Mouse (Mus musculus): Measurements from ENCODE around the gene Iqgap3. TPM values are rescaled to one million over a fixed set of nuclear protein-coding genes. Genes with fewer than 3 reads are reported as not detected.

The Iqgap3 gene
- polyA plus RNA-seq, 1 experiment: 0.81 TPM

DNA sequence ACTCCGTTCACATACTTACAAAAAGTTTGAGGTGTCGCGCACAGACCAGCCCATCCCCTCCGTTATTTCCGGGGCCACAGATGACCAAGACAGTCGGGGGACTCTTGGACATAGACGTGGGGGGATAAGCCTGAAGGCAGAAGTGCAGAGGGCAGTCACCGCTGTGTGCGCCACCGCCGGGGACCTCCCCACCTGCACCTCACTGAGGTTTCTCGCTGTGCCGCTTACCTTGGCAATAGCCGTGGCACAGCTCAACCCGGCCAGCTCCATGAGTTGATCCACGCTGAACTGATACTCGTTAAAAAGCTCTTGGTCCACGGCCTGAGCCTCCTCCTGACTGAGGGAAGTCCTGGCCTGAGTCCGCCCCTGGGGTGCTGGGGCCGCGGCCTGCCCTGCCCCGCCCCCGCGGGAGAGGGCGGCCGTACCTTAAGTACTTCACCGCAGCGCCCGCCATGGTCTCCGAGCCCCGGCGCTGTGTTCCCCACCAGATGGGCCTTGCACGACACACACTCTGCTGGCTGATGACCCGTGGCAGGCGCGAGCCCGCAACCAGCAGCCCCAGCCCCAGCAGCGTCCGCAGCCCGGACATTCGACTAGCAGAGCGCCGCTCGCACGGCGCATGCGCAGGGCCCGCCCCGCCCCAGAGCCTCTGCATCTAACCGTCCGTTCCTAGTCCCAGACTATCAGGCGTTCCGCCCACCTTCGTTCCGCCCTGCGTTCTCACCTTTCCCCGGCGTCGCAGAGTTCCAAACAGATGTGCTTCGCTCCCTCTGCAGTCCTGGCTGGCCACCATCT lies 23.7 kb upstream of the Iqgap3 start, which contains the start of gene Naxe:
Gene Naxe, minus strand, starts transcription at position 594 of the 795 bp plus-strand sequence.
- H3K4me3 ChIP-seq (ENCODE audit: insufficient read depth, low read depth, low read length): peak within 1 kb of the TSS; percentile 87
- peak; percentile 89 for TF ChIP-seq POLR2A (IDR thresholded peaks at IDR 0.05; ENCODE audit: low read depth, low read length)
- no peak for TF ChIP-seq CTCF (conservative IDR thresholded peaks at IDR 0.05; ENCODE audit: insufficient read depth, insufficient read length, low read depth, low read length)
- no peaks in the 10 kb centered on the region for H3K36me3 ChIP-seq (ENCODE audit: control insufficient read depth, insufficient read depth, low read length)
- DNase-seq: peak; percentile 91
- H3K27me3 ChIP-seq (replicated peaks; ENCODE audit: control insufficient read depth, insufficient read depth, low read length): no peaks in the 10 kb centered on the region
- H3K27ac ChIP-seq (ENCODE audit: insufficient read depth, low read depth, low read length): peak within 1 kb of the TSS; percentile 49; the same call in 1 of the 2 replicates
- peaks cover 4% of the 10 kb centered on the region; the same call in 1 of the 2 replicates for H3K4me1 ChIP-seq (ENCODE audit: control insufficient read depth, insufficient read depth, low read length)
- under 1% methylated on average over 60 of the region's 60 CpGs for WGBS

DNA sequence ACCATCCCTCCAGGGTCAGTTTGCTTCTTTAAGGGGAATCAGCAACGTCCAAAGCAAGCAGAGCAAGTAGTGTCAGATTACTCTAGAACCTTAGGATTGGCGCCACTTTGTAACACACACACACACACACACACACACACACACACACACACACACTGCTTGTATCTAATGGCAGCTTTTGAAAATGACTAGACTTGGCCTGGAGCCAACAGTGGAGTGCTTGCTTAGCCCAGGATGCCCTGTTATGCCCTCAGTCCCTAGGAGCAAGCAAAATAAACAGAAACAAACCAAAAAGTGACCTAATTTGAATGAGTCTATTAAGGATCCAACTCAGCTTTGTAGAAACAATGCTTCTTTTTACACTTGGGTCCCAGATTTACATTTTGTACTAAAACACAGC lies 13.4 kb upstream of the Iqgap3 start:
- TF ChIP-seq CTCF (conservative IDR thresholded peaks at IDR 0.05; ENCODE audit: insufficient read depth, insufficient read length, low read depth, low read length): no peak
- TF ChIP-seq POLR2A (IDR thresholded peaks at IDR 0.05; ENCODE audit: low read depth, low read length): no peak
- Histone ChIP-seq H3K27me3 (replicated peaks; ENCODE audit: control insufficient read depth, insufficient read depth, low read length) (no peaks in the 10 kb centered on the region), H3K36me3 (ENCODE audit: control insufficient read depth, insufficient read depth, low read length) (no peaks in the 10 kb centered on the region), H3K4me1 (ENCODE audit: control insufficient read depth, insufficient read depth, low read length) (no peaks in the 10 kb centered on the region), H3K4me3 (ENCODE audit: insufficient read depth, low read depth, low read length) (no peak overlapping the region), H3K27ac (ENCODE audit: insufficient read depth, low read depth, low read length) (no peak overlapping the region)
- no peak for DNase-seq
- WGBS: 36% methylated on average over 2 of the region's 2 CpGs

DNA sequence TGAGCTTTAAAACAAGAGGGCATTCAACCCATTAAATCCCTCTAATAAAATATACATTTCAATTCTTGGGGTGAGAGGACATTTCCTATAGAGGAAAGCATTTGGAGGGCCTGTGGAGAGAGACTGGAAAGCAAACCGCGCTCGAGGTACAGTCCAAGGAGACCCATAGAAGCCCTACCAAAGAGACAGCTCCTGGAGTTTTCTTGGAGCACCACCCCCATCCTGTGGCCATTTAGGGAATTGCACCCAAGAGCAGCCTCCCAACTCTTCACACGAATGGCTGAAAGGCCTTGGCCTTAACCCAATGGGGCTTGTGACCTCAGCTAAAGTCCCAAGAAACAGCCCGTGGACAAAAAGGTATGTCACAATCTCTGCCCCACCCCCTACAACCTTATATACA lies 10.0 kb upstream of the Iqgap3 start:
- under 1% methylated on average over 5 of the region's 5 CpGs for WGBS
- DNase-seq: peak; percentile 89
- Histone ChIP-seq H3K36me3 (ENCODE audit: control insufficient read depth, insufficient read depth, low read length) (no peaks in the 10 kb centered on the region), H3K4me3 (ENCODE audit: insufficient read depth, low read depth, low read length) (no peak overlapping the region), H3K4me1 (ENCODE audit: control insufficient read depth, insufficient read depth, low read length) (no peaks in the 10 kb centered on the region), H3K27me3 (replicated peaks; ENCODE audit: control insufficient read depth, insufficient read depth, low read length) (no peaks in the 10 kb centered on the region), H3K27ac (ENCODE audit: insufficient read depth, low read depth, low read length) (no peak overlapping the region)
- peak; percentile 93 for TF ChIP-seq CTCF (conservative IDR thresholded peaks at IDR 0.05; ENCODE audit: insufficient read depth, insufficient read length, low read depth, low read length)
- no peak for TF ChIP-seq POLR2A (IDR thresholded peaks at IDR 0.05; ENCODE audit: low read depth, low read length)

- WGBS: 68% methylated on average over 2 of the region's 2 CpGs
- no peaks in the 10 kb centered on the region for H3K27me3 ChIP-seq (replicated peaks; ENCODE audit: control insufficient read depth, insufficient read depth, low read length)
- H3K4me3 ChIP-seq (ENCODE audit: insufficient read depth, low read depth, low read length): no peak overlapping the region
- H3K4me1 ChIP-seq (ENCODE audit: control insufficient read depth, insufficient read depth, low read length): no peaks in the 10 kb centered on the region
- DNase-seq: no peak
- no peaks in the 10 kb centered on the region for H3K36me3 ChIP-seq (ENCODE audit: control insufficient read depth, insufficient read depth, low read length)
- no peak overlapping the region for H3K27ac ChIP-seq (ENCODE audit: insufficient read depth, low read depth, low read length)
- TF ChIP-seq CTCF (conservative IDR thresholded peaks at IDR 0.05; ENCODE audit: insufficient read depth, insufficient read length, low read depth, low read length): no peak
- no peak for TF ChIP-seq POLR2A (IDR thresholded peaks at IDR 0.05; ENCODE audit: low read depth, low read length)
Observed at GRCm38 (mm10) chr3:88073631-88074030, 8.1 kb upstream of the Iqgap3 start.

DNA sequence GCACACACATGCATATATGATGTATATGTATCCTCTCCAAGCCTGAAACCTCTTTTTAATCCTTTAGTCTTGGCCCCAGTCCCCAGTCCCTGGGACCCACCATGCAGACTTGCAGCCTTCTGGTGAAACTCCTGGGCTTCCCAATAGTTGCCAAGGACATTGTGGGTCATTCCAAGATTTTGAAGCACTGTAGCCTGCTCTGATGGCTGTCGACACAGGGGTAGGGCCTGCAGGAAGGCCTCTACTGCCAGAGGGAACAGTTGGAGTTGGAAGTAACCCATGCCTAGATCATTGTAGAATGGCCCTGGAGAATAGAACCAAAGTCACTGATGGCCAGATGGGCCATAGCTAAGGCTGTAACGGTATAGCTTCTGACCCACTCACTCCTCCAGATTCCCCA lies 7.4 kb upstream of the Iqgap3 start:
- WGBS: 62% methylated on average over 2 of the region's 2 CpGs
- Histone ChIP-seq H3K4me1 (ENCODE audit: control insufficient read depth, insufficient read depth, low read length) (no peaks in the 10 kb centered on the region), H3K27me3 (replicated peaks; ENCODE audit: control insufficient read depth, insufficient read depth, low read length) (no peaks in the 10 kb centered on the region), H3K4me3 (ENCODE audit: insufficient read depth, low read depth, low read length) (no peak overlapping the region), H3K27ac (ENCODE audit: insufficient read depth, low read depth, low read length) (no peak overlapping the region), H3K36me3 (ENCODE audit: control insufficient read depth, insufficient read depth, low read length) (no peaks in the 10 kb centered on the region)
- no peak for DNase-seq
- TF ChIP-seq CTCF (conservative IDR thresholded peaks at IDR 0.05; ENCODE audit: insufficient read depth, insufficient read length, low read depth, low read length) (no peak), POLR2A (IDR thresholded peaks at IDR 0.05; ENCODE audit: low read depth, low read length) (no peak)

DNA sequence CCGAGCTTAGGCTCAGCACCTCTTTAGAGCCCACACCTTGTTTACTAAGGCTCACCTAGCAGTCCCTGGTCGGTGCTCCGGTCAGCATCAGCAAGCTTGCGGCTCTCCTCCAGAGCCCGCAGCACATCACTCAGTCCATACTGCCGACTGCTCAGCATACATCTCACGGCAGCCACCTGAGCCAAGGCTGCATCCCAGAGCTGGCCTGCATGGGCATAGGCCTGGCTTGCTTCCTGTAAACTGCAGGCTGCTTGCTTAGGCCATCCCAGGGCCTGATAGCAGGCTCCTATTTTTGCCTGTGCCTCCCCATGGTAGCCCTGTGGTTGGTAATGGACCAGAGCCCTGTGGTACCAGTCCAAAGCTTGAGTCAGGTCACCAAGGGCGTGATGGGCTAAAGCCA lies 7.0 kb upstream of the Iqgap3 start:
- no peak overlapping the region for H3K4me3 ChIP-seq (ENCODE audit: insufficient read depth, low read depth, low read length)
- DNase-seq: no peak
- no peaks in the 10 kb centered on the region for H3K27me3 ChIP-seq (replicated peaks; ENCODE audit: control insufficient read depth, insufficient read depth, low read length)
- TF ChIP-seq CTCF (conservative IDR thresholded peaks at IDR 0.05; ENCODE audit: insufficient read depth, insufficient read length, low read depth, low read length): no peak
- TF ChIP-seq POLR2A (IDR thresholded peaks at IDR 0.05; ENCODE audit: low read depth, low read length): no peak
- H3K27ac ChIP-seq (ENCODE audit: insufficient read depth, low read depth, low read length): no peak overlapping the region
- no peaks in the 10 kb centered on the region for H3K36me3 ChIP-seq (ENCODE audit: control insufficient read depth, insufficient read depth, low read length)
- WGBS: 80% methylated on average over 8 of the region's 8 CpGs
- no peaks in the 10 kb centered on the region for H3K4me1 ChIP-seq (ENCODE audit: control insufficient read depth, insufficient read depth, low read length)

GRCm38 (mm10) chr3:88077441-88077840 lies 4.3 kb upstream of the Iqgap3 start:
- H3K27me3 ChIP-seq (replicated peaks; ENCODE audit: control insufficient read depth, insufficient read depth, low read length): no peaks in the 10 kb centered on the region
- no peak for TF ChIP-seq POLR2A (IDR thresholded peaks at IDR 0.05; ENCODE audit: low read depth, low read length)
- no peak for TF ChIP-seq CTCF (conservative IDR thresholded peaks at IDR 0.05; ENCODE audit: insufficient read depth, insufficient read length, low read depth, low read length)
- peaks cover 3% of the 10 kb centered on the region; the same call in 1 of the 2 replicates for H3K4me1 ChIP-seq (ENCODE audit: control insufficient read depth, insufficient read depth, low read length)
- no peak overlapping the region for H3K27ac ChIP-seq (ENCODE audit: insufficient read depth, low read depth, low read length)
- no peak overlapping the region for H3K4me3 ChIP-seq (ENCODE audit: insufficient read depth, low read depth, low read length)
- H3K36me3 ChIP-seq (ENCODE audit: control insufficient read depth, insufficient read depth, low read length): no peaks in the 10 kb centered on the region
- no peak for DNase-seq
- 44% methylated on average over 8 of the region's 8 CpGs for WGBS
